Mouse (Mus musculus) liver, embryonic 12.5 days (tissue): ENCODE measurements around the gene Cdh1. TPM values are rescaled to one million over a fixed set of nuclear protein-coding genes. Genes with fewer than 3 reads are reported as not detected.
A peak's percentile ranks its signal among the peaks of the same experiment; 100 is the strongest.
"Not testable (repeated sequence)": the region's sequence is repeated elsewhere in the genome, so short reads cannot be mapped to it uniquely, and the experiment has no call there.

Experiments used
- ATAC-seq: fragments of 200-750 bp; cut with Nextera tagmentation; 2 replicates; pipeline ENCODE4 v1.8.0; 2017; ENCODE audit warnings: moderate number of reproducible peaks, mild to moderate bottlenecking, moderate library complexity
- H3K27ac ChIP-seq: fragments of 300-500 bp; sonication (generic); 2 replicates; pipeline ENCODE4 v1.5.1; 2016; ENCODE audit warnings: mild to moderate bottlenecking
- H3K27me3 ChIP-seq: fragments of 300-500 bp; sonication (generic); replicated peaks from 2 replicates; pipeline ENCODE4 v1.6.1; 2016; ENCODE audit warnings: mild to moderate bottlenecking, moderate library complexity
- H3K36me3 ChIP-seq: fragments of 300-500 bp; sonication (generic); 2 replicates; pipeline ENCODE4 v1.6.1; 2016; ENCODE audit warnings: mild to moderate bottlenecking, moderate library complexity
- H3K4me1 ChIP-seq: fragments of 300-500 bp; sonication (generic); 2 replicates; pipeline ENCODE4 v1.6.1; 2016
- H3K4me2 ChIP-seq: fragments of 300-500 bp; sonication (generic); 2 replicates; pipeline ENCODE4 v1.6.1; 2016; ENCODE audit warnings: mild to moderate bottlenecking, moderate library complexity
- H3K4me3 ChIP-seq: fragments of 300-500 bp; sonication (generic); 2 replicates; pipeline ENCODE4 v1.5.1; 2016; ENCODE audit warnings: mild to moderate bottlenecking, moderate library complexity
- H3K9ac ChIP-seq: fragments of 300-500 bp; sonication (generic); 2 replicates; pipeline ENCODE4 v1.6.1; 2016; ENCODE audit warnings: mild to moderate bottlenecking, moderate library complexity
- H3K9me3 ChIP-seq: fragments of 300-500 bp; sonication (generic); replicated peaks from 2 replicates; pipeline ENCODE4 v1.6.1; 2016; ENCODE audit warnings: mild to moderate bottlenecking, moderate library complexity
- WGBS: fragments of 180-500 bp; shearing (Covaris S2); methylation state at CpG from one replicate; pipeline ENCODE4 v1.1.7; 2016; ENCODE audit not compliant: insufficient replicate concordance; 5-methylcytosine and 5-hydroxymethylcytosine counted together
- polyA plus RNA-seq: library from polyadenylated mRNA; unstranded; fragments of >200 nt; fragmentation: Nextera tagmentation; extraction: Ambion mirVana; gene quantifications from 2 replicates; pipeline ENCODE4 v1.2.1, GENCODE M21; 2016

Gene Cdh1
- polyA plus RNA-seq, 1 experiment from 2014 or later: 11.4 TPM

DNA sequence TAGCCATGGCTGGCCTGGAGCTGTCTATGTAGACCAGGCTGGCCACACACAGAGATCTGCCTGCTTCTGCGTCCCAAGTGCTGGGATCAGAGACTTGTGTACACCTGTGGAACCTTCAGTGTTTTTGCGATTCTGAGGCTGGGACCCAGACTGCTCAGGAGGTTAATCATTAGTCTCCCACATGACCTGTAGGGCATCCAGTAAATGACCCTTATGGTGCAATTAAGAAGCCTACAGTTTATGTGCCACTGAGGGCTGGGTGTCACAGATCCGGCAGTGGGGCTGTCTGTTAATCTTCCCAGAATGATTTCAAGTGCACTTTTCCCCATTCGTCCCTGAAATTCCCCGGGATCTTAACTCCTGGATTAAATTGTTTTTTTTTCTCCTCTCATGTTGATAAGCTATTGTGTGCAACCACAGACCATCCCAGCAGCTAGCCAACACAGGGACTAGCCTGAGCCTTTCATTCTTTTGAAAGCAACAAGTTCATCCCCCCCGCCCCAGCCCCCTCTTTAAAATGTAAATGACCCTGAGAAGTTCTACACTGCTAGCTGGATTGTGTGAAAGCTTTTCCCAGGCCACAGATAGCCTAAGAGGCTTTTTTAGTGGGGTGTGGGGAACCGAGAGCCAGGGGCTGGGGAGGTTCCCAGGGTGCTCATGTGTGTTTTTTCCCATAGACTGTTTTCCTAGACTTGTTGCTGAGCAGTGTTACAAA is 3.7 kb upstream of the Cdh1 start:
- Histone ChIP-seq H3K9ac (no peak overlapping the region), H3K9me3 (no peaks in the 10 kb centered on the region), H3K4me1 (peaks cover 10% of the 10 kb centered on the region; the same call in 1 of the 2 replicates), H3K36me3 (no peaks in the 10 kb centered on the region), H3K4me2 (no peak overlapping the region), H3K4me3 (no peak overlapping the region), H3K27me3 (peaks cover 52% of the 10 kb centered on the region), H3K27ac (0 out of 2 replicates have a peak overlapping the region, but pooled peaks have one; percentile 6)
- ATAC-seq: no peak; the same call in 1 of the 2 replicates
- 30% methylated on average over 7 of the region's 7 CpGs for WGBS

DNA sequence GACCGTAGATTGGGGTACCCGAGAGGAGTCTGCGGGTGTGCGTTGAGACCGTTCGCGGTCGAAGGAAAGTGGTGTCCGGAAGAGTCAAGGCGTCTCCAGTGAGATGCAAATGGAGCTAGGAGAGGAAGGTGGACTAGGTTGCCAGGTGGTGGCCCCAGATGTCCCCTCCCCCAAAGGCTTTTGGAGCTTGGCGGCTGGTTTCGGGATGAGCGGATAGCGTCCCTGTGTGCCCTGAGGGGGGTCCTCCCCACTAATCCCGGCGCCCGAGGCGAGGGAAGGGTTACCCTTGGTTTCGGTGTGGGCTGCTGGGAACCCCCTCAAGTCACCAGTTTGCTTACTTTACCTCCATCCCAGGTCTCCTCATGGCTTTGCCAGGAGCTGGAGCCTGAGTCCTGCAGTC is 782 bp downstream of the Cdh1 start:
- Histone ChIP-seq H3K9me3 (no peaks in the 10 kb centered on the region), H3K9ac (peak overlapping the region; percentile 35), H3K4me2 (peak overlapping the region; percentile 63), H3K4me1 (peaks cover 10% of the 10 kb centered on the region; the same call in 1 of the 2 replicates), H3K27me3 (peaks cover 92% of the 10 kb centered on the region), H3K36me3 (no peaks in the 10 kb centered on the region), H3K27ac (no peak overlapping the region), H3K4me3 (peak overlapping the region; percentile 52)
- WGBS: 5% methylated on average over 19 of the region's 19 CpGs
- ATAC-seq: no peak

DNA sequence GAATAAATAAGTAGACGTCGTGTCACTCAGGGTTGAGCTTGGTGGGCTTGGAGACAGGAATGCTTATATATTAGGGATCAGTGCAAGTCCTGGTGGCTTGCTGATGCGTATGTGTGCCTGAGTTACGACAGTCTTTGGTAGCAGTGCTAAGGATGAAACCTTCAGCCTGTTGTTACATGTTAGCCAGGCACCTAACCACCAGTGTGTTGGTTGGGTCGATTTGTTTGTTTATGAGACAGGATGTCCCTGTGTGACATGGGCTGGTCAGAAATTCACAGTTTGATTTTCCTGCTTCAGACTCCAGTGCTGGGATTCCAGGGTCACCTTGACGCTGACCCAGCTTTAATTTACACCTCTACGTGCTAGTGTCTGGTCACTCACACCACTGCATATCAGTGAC is 2.5 kb downstream of the Cdh1 start:
- H3K9me3 ChIP-seq: no peaks in the 10 kb centered on the region
- no peak overlapping the region for H3K27ac ChIP-seq
- WGBS: 43% methylated on average over 7 of the region's 7 CpGs
- H3K27me3 ChIP-seq: peaks cover 76% of the 10 kb centered on the region
- peaks cover 11% of the 10 kb centered on the region; the same call in 1 of the 2 replicates for H3K4me1 ChIP-seq
- no peak overlapping the region for H3K4me3 ChIP-seq
- H3K36me3 ChIP-seq: no peaks in the 10 kb centered on the region
- no peak overlapping the region for H3K9ac ChIP-seq
- H3K4me2 ChIP-seq: no peak overlapping the region
- no peak for ATAC-seq

DNA sequence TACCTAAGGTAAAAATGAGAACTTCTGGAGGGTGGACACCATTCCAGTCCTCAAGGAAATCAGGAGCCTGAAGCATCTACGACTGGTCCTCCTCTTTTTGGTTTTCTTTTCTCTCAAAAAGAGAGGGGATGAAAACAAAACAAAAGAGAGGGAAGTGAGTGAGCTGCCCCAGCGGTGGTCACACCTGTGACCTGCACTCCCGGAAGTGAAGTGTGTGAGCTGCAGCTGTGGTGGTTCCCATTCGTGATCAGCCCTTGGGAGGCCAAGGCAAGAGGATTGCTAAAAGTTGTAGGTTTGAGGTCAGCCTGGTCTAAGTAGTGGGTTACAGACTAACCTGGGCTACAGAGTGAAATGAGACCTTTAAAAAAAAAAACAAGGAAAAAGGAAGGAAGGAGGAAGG is 3.0 kb downstream of the Cdh1 start:
- Histone ChIP-seq H3K27ac (no peak overlapping the region), H3K4me1 (peaks cover 15% of the 10 kb centered on the region; the same call in 1 of the 2 replicates), H3K4me2 (no peak overlapping the region), H3K27me3 (peaks cover 72% of the 10 kb centered on the region), H3K36me3 (no peaks in the 10 kb centered on the region), H3K4me3 (no peak overlapping the region), H3K9ac (no peak overlapping the region), H3K9me3 (no peaks in the 10 kb centered on the region)
- ATAC-seq: no peak
- WGBS: 28% methylated on average over 4 of the region's 4 CpGs

- H3K4me3 ChIP-seq: no peak overlapping the region
- H3K27ac ChIP-seq: no peak overlapping the region
- H3K36me3 ChIP-seq: no peaks in the 10 kb centered on the region
- no peak overlapping the region for H3K4me2 ChIP-seq
- WGBS: 17% methylated on average over 14 of the region's 15 CpGs
- ATAC-seq: no peak
- H3K9ac ChIP-seq: no peak overlapping the region
- H3K9me3 ChIP-seq: no peaks in the 10 kb centered on the region
- peaks cover 67% of the 10 kb centered on the region for H3K27me3 ChIP-seq
- peaks cover 15% of the 10 kb centered on the region; the same call in 1 of the 2 replicates for H3K4me1 ChIP-seq
These were observed 3.5 kb downstream of the Cdh1 start for GRCm38 (mm10) chr8:106606601-106607145.

GRCm38 (mm10) chr8:106607783-106608182 is 4.6 kb downstream of the Cdh1 start:
- not testable (repeated sequence) for H3K4me3 ChIP-seq, H3K36me3 ChIP-seq, ATAC-seq, H3K27ac ChIP-seq, H3K9me3 ChIP-seq, H3K4me2 ChIP-seq, H3K9ac ChIP-seq
- H3K4me1 ChIP-seq: peaks cover 14% of the 10 kb centered on the region; the same call in 1 of the 2 replicates
- H3K27me3 ChIP-seq: peaks cover 56% of the 10 kb centered on the region
- WGBS: 73% methylated on average over 3 of the region's 4 CpGs

GRCm38 (mm10) chr8:106608425-106608824 is 5.3 kb downstream of the Cdh1 start:
- 43% methylated on average over 3 of the region's 3 CpGs for WGBS

DNA sequence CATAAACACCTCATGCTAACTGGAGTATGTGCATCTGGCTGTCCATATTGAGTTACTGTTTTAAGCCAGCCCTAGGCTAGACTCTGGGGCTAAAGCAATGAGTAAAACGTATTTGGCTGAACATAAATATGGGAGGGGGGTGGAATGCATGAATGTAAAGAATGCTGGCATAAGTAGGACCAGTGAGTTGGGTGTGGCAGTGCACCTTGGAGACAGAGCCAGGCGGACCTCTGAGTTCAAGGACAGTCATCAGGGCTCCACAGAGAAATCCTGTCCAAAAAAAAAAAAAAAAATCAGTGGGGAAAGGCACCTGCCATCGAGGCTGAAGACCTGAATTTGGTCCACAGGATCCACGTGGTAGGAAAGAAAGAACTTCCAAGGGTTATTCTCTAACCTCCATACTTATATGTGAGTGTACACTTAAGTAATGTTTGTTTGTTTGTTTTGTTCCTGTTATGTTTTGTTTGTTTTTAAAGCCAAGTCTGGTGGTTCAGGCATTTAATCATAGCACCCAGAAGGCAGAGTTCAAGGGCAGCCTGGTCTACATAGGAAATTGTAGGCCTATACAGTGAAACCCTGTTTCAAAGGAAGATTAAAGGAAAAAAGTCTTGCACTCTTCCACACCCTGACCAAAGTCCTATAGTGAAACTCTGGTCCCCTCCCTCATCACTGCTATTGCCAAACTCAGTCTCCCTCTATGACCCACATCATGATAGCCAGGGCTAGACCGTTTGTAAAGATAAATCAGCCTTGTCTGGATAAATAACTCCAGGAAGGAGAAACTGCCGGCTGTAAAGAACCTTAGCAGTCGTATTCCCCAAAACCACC is 6.1 kb downstream of the Cdh1 start:
- Histone ChIP-seq H3K4me2 (no peak overlapping the region), H3K9ac (no peak overlapping the region), H3K4me1 (0 out of 2 replicates have a peak, but pooled peaks cover 5% of the 10 kb centered on the region), H3K27me3 (peaks cover 44% of the 10 kb centered on the region), H3K9me3 (no peaks in the 10 kb centered on the region), H3K27ac (no peak overlapping the region), H3K36me3 (no peaks in the 10 kb centered on the region), H3K4me3 (no peak overlapping the region)
- no peak for ATAC-seq
- 53% methylated on average over 7 of the region's 7 CpGs for WGBS

More at GRCm38 (mm10) chr8:106608425-106608824, 5.3 kb downstream of the Cdh1 start:
- ATAC-seq: no peak
- Histone ChIP-seq H3K36me3 (no peaks in the 10 kb centered on the region), H3K27me3 (peaks cover 53% of the 10 kb centered on the region), H3K9ac (no peak overlapping the region), H3K4me3 (no peak overlapping the region), H3K4me2 (no peak overlapping the region), H3K27ac (no peak overlapping the region), H3K9me3 (no peaks in the 10 kb centered on the region), H3K4me1 (0 out of 2 replicates have a peak, but pooled peaks cover 7% of the 10 kb centered on the region)

DNA sequence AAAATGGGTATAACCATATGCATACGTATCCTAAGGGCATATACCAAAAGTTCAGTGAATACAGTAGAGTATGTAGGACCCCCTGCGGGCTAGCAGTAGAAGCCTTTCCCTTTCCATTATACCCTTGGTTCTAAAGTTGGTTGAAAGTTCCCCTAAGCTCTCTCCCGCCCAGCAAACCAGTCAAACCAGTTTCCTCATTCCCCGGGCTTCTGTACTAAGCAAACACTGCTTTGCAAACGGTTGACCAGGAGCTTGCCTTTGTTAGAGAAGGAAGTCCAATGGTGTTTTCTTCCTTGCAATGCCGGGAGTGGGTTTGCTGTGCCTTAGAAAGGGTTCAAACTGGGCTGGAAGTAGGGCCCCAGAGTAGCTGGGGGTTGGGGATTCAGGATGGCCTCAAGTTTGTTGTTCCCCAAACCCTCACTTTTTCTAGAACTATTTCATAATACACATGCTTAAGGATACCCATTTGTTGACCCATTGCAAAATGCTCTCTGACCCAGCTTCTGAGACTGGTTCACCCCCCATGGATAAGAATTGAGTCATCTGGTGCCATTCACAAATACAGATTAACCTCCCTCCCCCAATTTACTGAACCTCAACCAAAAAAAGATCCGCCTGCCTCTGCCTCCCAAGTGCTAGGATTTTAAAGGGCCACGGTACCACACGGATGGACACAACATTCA is 7.9 kb downstream of the Cdh1 start:
- no peak for ATAC-seq

GRCm38 (mm10) chr8:106612047-106612446 is 8.9 kb downstream of the Cdh1 start:
- Histone ChIP-seq H3K4me2 (no peak overlapping the region), H3K27me3 (peaks cover 18% of the 10 kb centered on the region), H3K9me3 (no peaks in the 10 kb centered on the region), H3K4me1 (0 out of 2 replicates have a peak, but pooled peaks cover 5% of the 10 kb centered on the region), H3K36me3 (no peaks in the 10 kb centered on the region), H3K27ac (no peak overlapping the region), H3K9ac (no peak overlapping the region), H3K4me3 (no peak overlapping the region)
- WGBS: 34% methylated on average over 3 of the region's 3 CpGs
- ATAC-seq: no peak

More for the DNA sequence above, 7.9 kb downstream of the Cdh1 start:
- Histone ChIP-seq H3K27me3 (peaks cover 27% of the 10 kb centered on the region), H3K9ac (no peak overlapping the region), H3K9me3 (no peaks in the 10 kb centered on the region), H3K36me3 (no peaks in the 10 kb centered on the region), H3K4me1 (0 out of 2 replicates have a peak, but pooled peaks cover 5% of the 10 kb centered on the region), H3K27ac (peak overlapping the region; percentile 54; the same call in 1 of the 2 replicates), H3K4me2 (no peak overlapping the region), H3K4me3 (no peak overlapping the region)
- WGBS: 48% methylated on average over 9 of the region's 9 CpGs

DNA sequence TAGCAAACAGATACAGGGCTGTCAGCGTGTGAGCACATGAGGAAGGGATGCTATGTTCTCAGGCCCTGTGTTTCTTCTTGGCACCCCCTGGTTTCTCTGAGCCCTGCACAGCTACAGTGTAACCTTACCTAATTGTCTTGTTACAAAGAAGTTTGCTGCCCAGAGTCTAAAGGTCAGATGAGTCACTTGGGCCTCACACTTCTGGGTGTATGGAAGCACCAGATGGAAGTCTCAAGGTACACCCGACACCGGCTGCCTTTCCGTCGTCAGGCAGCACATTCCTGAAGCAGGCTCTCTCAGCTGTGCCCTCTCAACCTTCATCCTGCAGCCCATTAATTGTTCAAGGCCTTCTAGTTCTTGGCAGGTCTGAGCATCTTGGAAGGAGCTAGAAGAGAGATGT is 11.6 kb downstream of the Cdh1 start:
- peaks cover 5% of the 10 kb centered on the region; the same call in 1 of the 2 replicates for H3K4me1 ChIP-seq
- no peak overlapping the region for H3K27ac ChIP-seq
- H3K4me3 ChIP-seq: no peak overlapping the region
- H3K4me2 ChIP-seq: no peak overlapping the region
- no peak for ATAC-seq
- no peaks in the 10 kb centered on the region for H3K9me3 ChIP-seq
- peaks cover 8% of the 10 kb centered on the region; the same call in 1 of the 2 replicates for H3K27me3 ChIP-seq
- 68% methylated on average over 5 of the region's 5 CpGs for WGBS
- no peaks in the 10 kb centered on the region for H3K36me3 ChIP-seq
- H3K9ac ChIP-seq: no peak overlapping the region
